Mouse (Mus musculus) thymus, adult 2 months (tissue): ENCODE measurements around the gene Lrrfip1. TPM values are rescaled to one million over a fixed set of nuclear protein-coding genes. Genes with fewer than 3 reads are reported as not detected.

Experiments used
- DNase-seq: peaks from one replicate; pipeline ENCODE4 v3.0.0; 2021
- H3K27ac ChIP-seq: fragments of 200-500 bp; 2 replicates; pipeline ENCODE4 v1.5.1; 2012; ENCODE audit warnings: low read length, control low read depth; ENCODE audit not compliant: control insufficient read depth, insufficient read depth
- H3K27me3 ChIP-seq: fragments of 200-500 bp; 2 replicates; pipeline ENCODE4 v1.6.1; 2012; ENCODE audit warnings: mild to moderate bottlenecking, low read length, moderate library complexity, mixed read lengths; ENCODE audit not compliant: control insufficient read depth, insufficient read depth
- H3K36me3 ChIP-seq: fragments of 200-500 bp; 2 replicates; pipeline ENCODE4 v1.6.1; 2012; ENCODE audit warnings: mild to moderate bottlenecking, low read length, moderate library complexity; ENCODE audit not compliant: control insufficient read depth, insufficient read depth
- H3K4me1 ChIP-seq: fragments of 200-500 bp; replicated peaks from 2 replicates; pipeline ENCODE4 v1.6.1; 2012; ENCODE audit warnings: low read length; ENCODE audit not compliant: control insufficient read depth, insufficient read depth
- H3K4me3 ChIP-seq: fragments of 200-500 bp; 2 replicates; pipeline ENCODE4 v1.5.1; 2012; ENCODE audit warnings: mild to moderate bottlenecking, low read length, control low read depth, moderate library complexity; ENCODE audit not compliant: control insufficient read depth, insufficient read depth
- CTCF ChIP-seq: fragments of 200-500 bp; IDR thresholded peaks from 2 replicates; pipeline ENCODE4 v1.5.1; 2012; ENCODE audit warnings: mild to moderate bottlenecking, control low read depth, low read length, moderate library complexity, borderline replicate concordance; ENCODE audit not compliant: control insufficient read depth, poor library complexity, insufficient read depth; ENCODE audit errors: extremely low read depth
- POLR2A ChIP-seq: fragments of 200-500 bp; IDR thresholded peaks from 2 replicates; pipeline ENCODE4 v1.6.1; 2012; ENCODE audit warnings: mild to moderate bottlenecking, low read length, control low read depth, moderate library complexity; ENCODE audit not compliant: control insufficient read depth, poor library complexity, insufficient read depth; ENCODE audit errors: extremely low read depth
- WGBS: fragments of 180-500 bp; shearing (Covaris S2); methylation state at CpG from one replicate; pipeline ENCODE4 v1.1.7; 2018; 5-methylcytosine and 5-hydroxymethylcytosine counted together
- polyA plus RNA-seq: library from polyadenylated mRNA; depleted of rRNA; stranded (reverse); fragments of >200 nt; gene quantifications from 2 replicates; pipeline ENCODE4 v1.2.3, GENCODE M21; 2012

Lrrfip1 gene
- polyA plus RNA-seq, 1 experiment, result 31.8 TPM

DNA sequence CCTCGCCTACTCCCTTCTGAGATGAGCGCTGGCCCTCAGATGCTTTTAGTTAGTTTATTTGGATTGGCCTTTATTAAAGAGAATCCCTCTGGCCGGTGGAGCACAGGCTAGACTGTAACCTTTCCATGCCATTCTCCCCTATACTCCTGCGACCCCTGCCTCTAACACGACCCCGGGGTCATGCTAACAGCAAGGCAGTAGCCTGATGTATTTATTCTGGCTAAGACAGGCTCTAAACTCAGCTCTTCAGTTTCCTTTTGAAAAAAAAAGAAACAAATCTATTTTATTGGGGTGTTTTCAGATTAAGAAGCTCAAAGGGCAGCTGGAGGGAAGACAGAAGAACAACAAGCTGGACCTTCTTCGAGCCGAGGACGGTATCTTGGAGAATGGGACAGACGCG lies 123.6 kb downstream of the Lrrfip1 start:
- no peak for TF ChIP-seq CTCF
- no peak for TF ChIP-seq POLR2A
- DNase-seq, result no peak
- Histone ChIP-seq H3K27ac (no peak overlapping the region), H3K4me1 (no peaks in the 10 kb centered on the region), H3K4me3 (no peak overlapping the region), H3K36me3 (peaks cover 62% of the 10 kb centered on the region), H3K27me3 (no peaks in the 10 kb centered on the region)
- 98% methylated on average over 11 of the region's 11 CpGs for WGBS

DNA sequence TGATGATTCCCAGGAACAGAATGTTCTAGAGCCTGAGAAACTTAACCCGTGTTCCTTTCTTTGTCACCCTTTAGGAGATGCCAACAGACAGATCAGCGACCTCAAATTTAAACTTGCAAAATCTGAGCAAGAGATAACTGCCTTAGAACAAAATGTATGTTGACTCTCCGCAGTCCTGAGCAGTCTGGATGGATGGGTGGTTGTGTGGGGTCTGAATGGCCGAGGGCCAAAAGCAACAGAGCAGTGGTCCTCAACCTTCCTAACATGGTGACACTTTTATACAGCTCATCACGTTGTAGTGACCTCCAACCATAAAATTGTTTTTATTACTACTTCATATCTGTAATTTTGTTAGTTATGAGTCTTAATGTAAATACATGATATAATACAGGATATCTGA lies 124.5 kb downstream of the Lrrfip1 start:
- TF ChIP-seq CTCF (no peak), POLR2A (no peak)
- Histone ChIP-seq H3K4me3 (no peak overlapping the region), H3K27me3 (no peaks in the 10 kb centered on the region), H3K4me1 (no peaks in the 10 kb centered on the region), H3K36me3 (peaks cover 70% of the 10 kb centered on the region), H3K27ac (no peak overlapping the region)
- DNase-seq, result no peak
- 97% methylated on average over 5 of the region's 5 CpGs for WGBS

DNA sequence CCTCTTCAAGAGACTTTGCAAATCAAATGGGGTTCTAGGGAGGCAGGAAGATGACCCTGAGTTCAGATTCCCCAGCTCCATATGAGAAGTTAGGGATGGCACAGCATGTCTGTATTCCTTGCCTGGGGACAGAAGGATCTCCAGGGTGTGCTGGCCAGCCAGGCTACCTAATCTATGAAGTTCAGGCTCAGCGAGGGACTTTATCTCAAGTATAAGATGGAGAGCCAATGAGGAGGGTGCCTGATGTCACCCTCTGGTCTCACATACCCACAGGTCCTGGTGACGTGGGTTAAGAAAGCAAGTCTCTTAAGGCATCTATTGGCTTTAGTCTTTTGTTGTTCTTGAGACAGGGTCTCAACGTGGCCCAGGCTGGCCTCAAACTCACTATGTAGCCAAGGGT lies 124.9 kb downstream of the Lrrfip1 start:
- WGBS, result 97% methylated on average over 3 of the region's 3 CpGs
- TF ChIP-seq POLR2A (no peak), CTCF (no peak)
- H3K27ac ChIP-seq, result no peak overlapping the region
- H3K4me1 ChIP-seq, result no peaks in the 10 kb centered on the region
- no peak for DNase-seq
- H3K27me3 ChIP-seq, result no peaks in the 10 kb centered on the region
- no peak overlapping the region for H3K4me3 ChIP-seq
- peaks cover 75% of the 10 kb centered on the region for H3K36me3 ChIP-seq

DNA sequence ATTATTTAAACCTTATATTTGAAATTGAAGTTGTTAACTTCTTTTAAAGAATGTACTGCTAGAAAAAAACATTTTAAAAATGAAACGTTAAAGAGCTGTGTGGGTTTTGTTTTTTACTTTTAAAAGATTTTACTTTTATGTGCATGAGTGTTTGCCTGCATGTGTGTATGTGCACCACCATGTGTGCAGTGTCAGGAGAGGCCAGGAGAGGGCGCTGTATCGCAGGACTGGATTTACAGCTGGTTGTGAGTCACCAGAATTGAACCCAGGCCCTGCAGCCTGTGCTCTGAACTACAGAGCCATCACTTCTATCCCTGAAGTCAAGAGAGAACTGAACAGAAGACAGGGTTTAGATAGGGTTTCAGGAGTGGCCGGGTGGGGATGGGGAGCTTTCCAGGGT lies 130.3 kb downstream of the Lrrfip1 start:
- WGBS, result 94% methylated on average over 4 of the region's 4 CpGs
- Histone ChIP-seq H3K4me3 (no peak overlapping the region), H3K36me3 (peaks cover 43% of the 10 kb centered on the region), H3K27me3 (no peaks in the 10 kb centered on the region), H3K4me1 (no peaks in the 10 kb centered on the region), H3K27ac (no peak overlapping the region)
- no peak for DNase-seq
- TF ChIP-seq POLR2A, result no peak
- TF ChIP-seq CTCF, result no peak

DNA sequence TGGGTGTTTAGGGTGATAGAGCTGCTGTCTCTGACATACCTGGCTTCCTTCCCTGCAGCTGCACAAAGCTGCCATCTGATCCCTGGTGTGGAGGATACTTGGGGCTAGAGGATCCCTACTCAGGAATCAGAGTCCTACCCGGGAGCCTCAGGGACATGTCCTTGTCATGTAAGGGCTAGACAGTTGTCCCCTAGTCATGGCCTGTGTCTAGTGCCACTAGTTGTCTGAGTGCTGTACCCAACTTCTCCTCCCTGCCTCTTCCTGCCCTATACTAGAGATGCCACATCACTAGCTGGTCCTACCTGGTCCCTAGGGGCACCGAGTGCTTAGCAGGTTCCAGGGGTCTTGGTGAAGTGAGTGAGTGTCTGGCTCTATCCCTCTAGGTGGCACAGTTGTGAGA lies 138.5 kb downstream of the Lrrfip1 start:
- Histone ChIP-seq H3K27ac (no peak overlapping the region), H3K4me3 (no peak overlapping the region), H3K27me3 (no peaks in the 10 kb centered on the region), H3K4me1 (no peaks in the 10 kb centered on the region), H3K36me3 (no peaks in the 10 kb centered on the region)
- TF ChIP-seq POLR2A, result no peak
- TF ChIP-seq CTCF, result no peak
- no peak for DNase-seq
- 79% methylated on average over 2 of the region's 2 CpGs for WGBS

DNA sequence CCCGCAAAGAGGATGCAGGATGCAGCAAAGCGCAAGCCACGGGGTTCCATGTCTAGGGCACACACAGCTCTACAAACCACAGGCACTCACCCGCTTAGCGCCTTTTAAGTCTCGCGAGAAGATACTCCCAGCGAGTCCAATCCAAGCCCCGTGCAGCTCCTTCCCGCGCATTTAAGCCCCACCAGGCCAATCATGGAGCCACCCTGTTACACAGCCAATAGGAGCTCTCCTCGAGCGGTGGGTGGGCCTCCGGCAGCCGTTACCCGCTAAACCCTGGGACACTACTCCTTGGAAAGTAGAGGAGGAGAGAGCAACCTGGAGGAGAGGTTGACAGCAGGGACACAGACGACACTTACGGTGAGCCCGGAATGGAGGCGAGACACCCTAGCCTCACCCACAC lies 146.3 kb downstream of the Lrrfip1 start, which contains the start of gene Rbm44:
Gene Rbm44, plus strand, starts transcription at position 277 of the 400 bp plus-strand sequence.
- no peak for TF ChIP-seq POLR2A
- TF ChIP-seq CTCF, result no peak
- H3K27ac ChIP-seq, result no peak within 1 kb of the TSS
- 93% methylated on average over 20 of the region's 20 CpGs for WGBS
- DNase-seq, result no peak
- no peaks in the 10 kb centered on the region for H3K27me3 ChIP-seq
- peak within 1 kb of the TSS; percentile 40 for H3K4me3 ChIP-seq
- no peaks in the 10 kb centered on the region for H3K4me1 ChIP-seq
- no peaks in the 10 kb centered on the region for H3K36me3 ChIP-seq

DNA sequence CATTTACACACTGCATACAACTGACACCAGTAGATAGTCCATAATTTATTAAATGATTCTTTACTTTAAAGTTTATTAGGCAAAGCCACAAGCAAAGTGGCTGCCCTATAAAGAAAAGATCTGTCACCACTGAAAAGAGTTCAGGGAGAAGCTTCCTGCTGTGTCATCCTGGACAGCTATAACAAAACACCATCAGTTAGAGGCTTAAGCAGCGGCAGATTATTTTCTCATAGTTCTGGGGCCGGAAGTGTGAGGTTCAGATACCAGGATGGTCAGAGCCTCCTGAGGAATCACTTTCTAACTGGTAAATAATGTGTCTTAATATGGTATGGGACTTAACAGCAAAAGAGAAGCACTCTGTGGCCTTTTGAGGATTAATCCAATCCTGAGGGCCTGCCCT lies 153.0 kb downstream of the Lrrfip1 start:
- Histone ChIP-seq H3K4me1 (no peaks in the 10 kb centered on the region), H3K27ac (no peak overlapping the region), H3K27me3 (no peaks in the 10 kb centered on the region), H3K4me3 (no peak overlapping the region), H3K36me3 (no peaks in the 10 kb centered on the region)
- DNase-seq, result no peak
- TF ChIP-seq POLR2A (no peak), CTCF (no peak)
- 74% methylated on average over 2 of the region's 2 CpGs for WGBS
